Mouse (Mus musculus) embryonic facial prominence, embryonic 15.5 days (tissue): ENCODE results near the gene Slc45a1. TPM values are rescaled to one million over a fixed set of nuclear protein-coding genes. Genes with fewer than 3 reads are reported as not detected.
A peak's percentile ranks its signal among the peaks of the same experiment; 100 is the strongest.

Source experiments
- ATAC-seq: fragments of 200-750 bp; cut with Nextera tagmentation; 2 replicates; pipeline ENCODE4 v1.8.0; 2017; ENCODE audit warnings: low read depth, moderate TSS enrichment; ENCODE audit not compliant: insufficient number of reproducible peaks, low FRiP score, low TSS enrichment
- H3K27ac ChIP-seq: fragments of 300-500 bp; sonication (generic); replicated peaks from 2 replicates; pipeline ENCODE4 v1.5.1; 2015; ENCODE audit warnings: mild to moderate bottlenecking, inconsistent platforms
- H3K27me3 ChIP-seq: fragments of 300-500 bp; sonication (generic); 2 replicates; pipeline ENCODE4 v1.6.1; 2015; ENCODE audit warnings: inconsistent platforms
- H3K36me3 ChIP-seq: fragments of 300-500 bp; sonication (generic); 2 replicates; pipeline ENCODE4 v1.6.1; 2015; ENCODE audit warnings: mild to moderate bottlenecking, inconsistent platforms
- H3K4me1 ChIP-seq: fragments of 300-500 bp; sonication (generic); 2 replicates; pipeline ENCODE4 v1.6.1; 2015; ENCODE audit warnings: inconsistent platforms
- H3K4me2 ChIP-seq: fragments of 300-500 bp; sonication (generic); replicated peaks from 2 replicates; pipeline ENCODE4 v1.6.1; 2015; ENCODE audit warnings: mild to moderate bottlenecking, inconsistent platforms
- H3K4me3 ChIP-seq: fragments of 300-500 bp; sonication (generic); replicated peaks from 2 replicates; pipeline ENCODE4 v1.5.1; 2015; ENCODE audit warnings: mild to moderate bottlenecking, inconsistent platforms
- H3K9ac ChIP-seq: fragments of 300-500 bp; sonication (generic); 2 replicates; pipeline ENCODE4 v1.6.1; 2015; ENCODE audit warnings: inconsistent platforms
- H3K9me3 ChIP-seq: fragments of 300-500 bp; sonication (generic); replicated peaks from 2 replicates; pipeline ENCODE4 v1.6.1; 2016; ENCODE audit warnings: inconsistent platforms
- WGBS: fragments of 180-500 bp; shearing (Covaris S2); methylation state at CpG from one replicate; pipeline ENCODE4 v1.1.7; 2015; 5-methylcytosine and 5-hydroxymethylcytosine counted together
- polyA plus RNA-seq: library from polyadenylated mRNA; unstranded; fragments of >200 nt; fragmentation: Nextera tagmentation; extraction: Ambion mirVana; gene quantifications from 2 replicates; pipeline ENCODE4 v1.2.1, GENCODE M21; 2015

The Slc45a1 gene
- polyA plus RNA-seq, 1 experiment from 2014 or later, result 0.76 TPM

GRCm38 (mm10) chr4:150680373-150680772 is 28.4 kb upstream of the Slc45a1 start:
- Histone ChIP-seq H3K4me1 (no peaks in the 10 kb centered on the region), H3K4me3 (no peak overlapping the region), H3K27me3 (no peaks in the 10 kb centered on the region), H3K9me3 (no peaks in the 10 kb centered on the region), H3K36me3 (no peaks in the 10 kb centered on the region), H3K27ac (no peak overlapping the region), H3K4me2 (no peak overlapping the region), H3K9ac (no peak overlapping the region)
- ATAC-seq, result no peak
- 69% methylated on average over 5 of the region's 5 CpGs for whole genome bisulfite sequencing

- no peaks in the 10 kb centered on the region for H3K36me3 ChIP-seq
- H3K27ac ChIP-seq, result no peak overlapping the region
- no peak for ATAC-seq
- H3K4me2 ChIP-seq, result no peak overlapping the region
- H3K27me3 ChIP-seq, result no peaks in the 10 kb centered on the region
- H3K9ac ChIP-seq, result no peak overlapping the region
- no peaks in the 10 kb centered on the region for H3K9me3 ChIP-seq
- H3K4me3 ChIP-seq, result no peak overlapping the region
- WGBS, result 93% methylated on average over 20 of the region's 20 CpGs
- no peaks in the 10 kb centered on the region for H3K4me1 ChIP-seq
Observed at GRCm38 (mm10) chr4:150678789-150679188, 26.8 kb upstream of the Slc45a1 start.

- Histone ChIP-seq H3K9ac (no peak overlapping the region), H3K4me3 (no peak overlapping the region), H3K4me2 (no peak overlapping the region), H3K4me1 (no peaks in the 10 kb centered on the region), H3K36me3 (no peaks in the 10 kb centered on the region), H3K27me3 (no peaks in the 10 kb centered on the region), H3K27ac (no peak overlapping the region), H3K9me3 (no peaks in the 10 kb centered on the region)
- WGBS, result 28% methylated on average over 2 of the region's 4 CpGs
- ATAC-seq, result no peak
Observed at GRCm38 (mm10) chr4:150677846-150678224, 25.9 kb upstream of the Slc45a1 start.

GRCm38 (mm10) chr4:150677126-150677845 is 25.3 kb upstream of the Slc45a1 start:
- H3K4me3 ChIP-seq, result no peak overlapping the region
- no peaks in the 10 kb centered on the region for H3K9me3 ChIP-seq
- no peak overlapping the region for H3K4me2 ChIP-seq
- no peaks in the 10 kb centered on the region for H3K27me3 ChIP-seq
- H3K27ac ChIP-seq, result no peak overlapping the region
- 35% methylated on average over 10 of the region's 10 CpGs for WGBS
- no peak overlapping the region for H3K9ac ChIP-seq
- ATAC-seq, result no peak
- H3K4me1 ChIP-seq, result no peaks in the 10 kb centered on the region
- no peaks in the 10 kb centered on the region for H3K36me3 ChIP-seq

- no peaks in the 10 kb centered on the region for H3K4me1 ChIP-seq
- no peak overlapping the region for H3K4me2 ChIP-seq
- 93% methylated on average over 13 of the region's 13 CpGs for WGBS
- ATAC-seq, result no peak
- no peak overlapping the region for H3K4me3 ChIP-seq
- no peaks in the 10 kb centered on the region for H3K9me3 ChIP-seq
- no peak overlapping the region for H3K9ac ChIP-seq
- no peaks in the 10 kb centered on the region for H3K36me3 ChIP-seq
- no peaks in the 10 kb centered on the region for H3K27me3 ChIP-seq
- H3K27ac ChIP-seq, result no peak overlapping the region
Observed at GRCm38 (mm10) chr4:150676029-150676428, 24.1 kb upstream of the Slc45a1 start.

- Histone ChIP-seq H3K27ac (no peak overlapping the region), H3K9ac (no peak overlapping the region), H3K9me3 (no peaks in the 10 kb centered on the region), H3K4me2 (no peak overlapping the region), H3K4me3 (no peak overlapping the region), H3K27me3 (no peaks in the 10 kb centered on the region), H3K36me3 (no peaks in the 10 kb centered on the region), H3K4me1 (no peaks in the 10 kb centered on the region)
- WGBS, result 91% methylated on average over 10 of the region's 10 CpGs
- no peak for ATAC-seq
Observed at GRCm38 (mm10) chr4:150675274-150675673, 23.3 kb upstream of the Slc45a1 start.

- no peak overlapping the region for H3K27ac ChIP-seq
- H3K4me3 ChIP-seq, result no peak overlapping the region
- H3K36me3 ChIP-seq, result no peaks in the 10 kb centered on the region
- no peak overlapping the region for H3K9ac ChIP-seq
- H3K4me2 ChIP-seq, result no peak overlapping the region
- no peaks in the 10 kb centered on the region for H3K9me3 ChIP-seq
- 73% methylated on average over 10 of the region's 10 CpGs for WGBS
- no peak for ATAC-seq
- H3K4me1 ChIP-seq, result peaks cover 11% of the 10 kb centered on the region
- H3K27me3 ChIP-seq, result no peaks in the 10 kb centered on the region
Observed at GRCm38 (mm10) chr4:150665806-150666205, 13.8 kb upstream of the Slc45a1 start.

GRCm38 (mm10) chr4:150664726-150665125 is 12.8 kb upstream of the Slc45a1 start:
- Histone ChIP-seq H3K27me3 (no peaks in the 10 kb centered on the region), H3K9me3 (no peaks in the 10 kb centered on the region), H3K4me2 (no peak overlapping the region), H3K4me1 (peaks cover 16% of the 10 kb centered on the region), H3K36me3 (no peaks in the 10 kb centered on the region), H3K27ac (no peak overlapping the region), H3K9ac (no peak overlapping the region), H3K4me3 (no peak overlapping the region)
- no peak for ATAC-seq
- 80% methylated on average over 7 of the region's 7 CpGs for WGBS

- Histone ChIP-seq H3K36me3 (no peaks in the 10 kb centered on the region), H3K4me3 (no peak overlapping the region), H3K27ac (no peak overlapping the region), H3K9me3 (no peaks in the 10 kb centered on the region), H3K4me1 (peaks cover 16% of the 10 kb centered on the region), H3K4me2 (no peak overlapping the region), H3K27me3 (no peaks in the 10 kb centered on the region), H3K9ac (no peak overlapping the region)
- WGBS, result 57% methylated on average over 12 of the region's 12 CpGs
- ATAC-seq, result no peak
Observed at GRCm38 (mm10) chr4:150663192-150663591, 11.2 kb upstream of the Slc45a1 start.

- H3K9ac ChIP-seq, result no peak overlapping the region
- WGBS, result 7% methylated on average over 13 of the region's 13 CpGs
Observed at GRCm38 (mm10) chr4:150661886-150662285, 9.9 kb upstream of the Slc45a1 start.

GRCm38 (mm10) chr4:150659926-150660610 is 8.1 kb upstream of the Slc45a1 start:
- Histone ChIP-seq H3K9me3 (no peaks in the 10 kb centered on the region), H3K27me3 (no peaks in the 10 kb centered on the region), H3K4me2 (no peak overlapping the region), H3K4me1 (peaks cover 20% of the 10 kb centered on the region), H3K4me3 (no peak overlapping the region), H3K36me3 (no peaks in the 10 kb centered on the region), H3K27ac (no peak overlapping the region), H3K9ac (no peak overlapping the region)
- no peak for ATAC-seq
- 70% methylated on average over 9 of the region's 9 CpGs for WGBS

More at GRCm38 (mm10) chr4:150661886-150662285, 9.9 kb upstream of the Slc45a1 start:
- H3K27ac ChIP-seq, result no peak overlapping the region
- H3K27me3 ChIP-seq, result no peaks in the 10 kb centered on the region
- H3K9me3 ChIP-seq, result no peaks in the 10 kb centered on the region
- ATAC-seq, result no peak
- no peaks in the 10 kb centered on the region for H3K36me3 ChIP-seq
- peak overlapping the region; percentile 44 for H3K4me2 ChIP-seq
- H3K4me1 ChIP-seq, result peaks cover 16% of the 10 kb centered on the region
- peak overlapping the region; percentile 19 for H3K4me3 ChIP-seq

- no peaks in the 10 kb centered on the region for H3K9me3 ChIP-seq
- peaks cover 21% of the 10 kb centered on the region for H3K4me1 ChIP-seq
- no peak overlapping the region for H3K4me2 ChIP-seq
- no peaks in the 10 kb centered on the region for H3K36me3 ChIP-seq
- peaks cover 17% of the 10 kb centered on the region for H3K27me3 ChIP-seq
- H3K4me3 ChIP-seq, result no peak overlapping the region
- no peak overlapping the region for H3K9ac ChIP-seq
- no peak for ATAC-seq
- whole genome bisulfite sequencing, result 84% methylated on average over 6 of the region's 6 CpGs
- H3K27ac ChIP-seq, result no peak overlapping the region
Observed at GRCm38 (mm10) chr4:150656504-150656903, 4.5 kb upstream of the Slc45a1 start.
